Comparison of ENCODE assay signal across 9 mouse cellular contexts in the genomic region with DNA sequence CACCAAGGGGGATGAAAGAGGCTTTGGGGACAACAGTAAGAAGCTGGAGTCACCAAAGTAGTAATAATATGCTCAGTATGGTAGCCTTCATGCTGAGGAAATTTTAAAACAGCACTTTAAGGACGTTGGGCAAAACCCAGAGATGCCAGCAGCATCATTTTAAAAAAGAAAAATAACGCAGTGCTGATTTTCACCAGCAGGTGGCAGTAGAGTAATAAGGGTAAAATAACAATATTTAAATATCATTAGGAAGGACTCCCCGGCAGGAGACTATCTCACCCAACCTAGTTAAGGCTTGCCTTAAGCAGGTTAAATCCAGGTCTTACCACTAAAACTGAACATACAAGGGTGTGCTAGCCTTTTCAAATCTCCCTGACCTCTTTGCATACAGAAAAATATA.
A peak's percentile ranks its signal among the peaks of the same experiment; 100 is the strongest.
DNase-seq lines count a peak whose midpoint lies in the region; ATAC-seq and TF ChIP-seq lines count a peak whose summit lies in the region.
"Had no signal": no experiment of that assay in that cellular context is flagged by ENCODE, and none has a peak within 500 bp of the region (broad histone marks: within the 10 kb centered on the region; RNA-seq: fewer than 3 reads in every experiment).

No protein-coding gene starts in this region.

- under 1% methylated on average over 3 of the region's 3 CpGs for WGBS in thymus, adult 2 months
- 26% methylated on average over 3 of the region's 3 CpGs for WGBS in midbrain, embryonic 15.5 days

- DNase-seq in heart, postnatal 14 days, result peak; percentile 19 to 61
- DNase-seq in heart, adult 11 months, result no peak
- peak; percentile 38 for DNase-seq in thymus, adult 2 months
- no peak for DNase-seq in thymus, postnatal 36 days
- peak; percentile 47 for DNase-seq in c-Kit-positive CD71-negative TER-119-negative erythroid progenitor cells, embryonic 14.5 days (ENCODE audit: low read depth)
- peak; percentile 32 for DNase-seq in lung, postnatal 25 days (ENCODE audit: low spot score)

- H3K36me3 ChIP-seq in thymus, adult 2 months (ENCODE audit: control insufficient read depth, insufficient read depth, low read length), result no peaks in the 10 kb centered on the region
- H3K36me3 ChIP-seq in midbrain, embryonic 15.5 days (replicated peaks), result no peaks in the 10 kb centered on the region

- no peaks in the 10 kb centered on the region for H3K27me3 ChIP-seq in thymus, adult 2 months (ENCODE audit: control insufficient read depth, insufficient read depth, low read length)
- H3K27me3 ChIP-seq in midbrain, embryonic 15.5 days (replicated peaks), result no peaks in the 10 kb centered on the region

- no peak for ATAC-seq in monocyte, adult 5-6 weeks (replicated peaks; ENCODE audit: insufficient number of reproducible peaks, low FRiP score, low TSS enrichment, poor library complexity, severe bottlenecking)
- ATAC-seq in midbrain, embryonic 15.5 days (replicated peaks), result no peak

- TF ChIP-seq POLR2A in thymus, adult 2 months (IDR thresholded peaks at IDR 0.05; ENCODE audit: control insufficient read depth, extremely low read depth, insufficient read depth, low read length, poor library complexity), result no peak

- H3K4me3 ChIP-seq in thymus, adult 2 months (ENCODE audit: control insufficient read depth, insufficient read depth, low read length), result no peak overlapping the region
- H3K4me3 ChIP-seq in midbrain, embryonic 15.5 days, result no peak overlapping the region
- H3K4me3 ChIP-seq: myocyte had no signal

- no peak for TF ChIP-seq CTCF in thymus, adult 2 months (IDR thresholded peaks at IDR 0.05; ENCODE audit: borderline replicate concordance, control insufficient read depth, extremely low read depth, insufficient read depth, low read length, poor library complexity)

- intact Hi-C loops in heart, postnatal 14 days (cut with DNase I), result loop anchor here (2.0 kb wide), 1 partner anchor 400 kb away; no protein-coding TSS in a partner anchor

- no peak overlapping the region for H3K9ac ChIP-seq in midbrain, embryonic 15.5 days

- H3K27ac ChIP-seq in thymus, adult 2 months (ENCODE audit: control insufficient read depth, insufficient read depth, low read length), result no peak overlapping the region
- H3K27ac ChIP-seq in midbrain, embryonic 15.5 days, result no peak overlapping the region

- H3K9me3 ChIP-seq in midbrain, embryonic 15.5 days, result no peaks in the 10 kb centered on the region

- H3K4me2 ChIP-seq in midbrain, embryonic 15.5 days, result no peak overlapping the region

- H3K4me1 ChIP-seq in thymus, adult 2 months (replicated peaks; ENCODE audit: control insufficient read depth, insufficient read depth, low read length), result no peaks in the 10 kb centered on the region
- peaks cover 9% of the 10 kb centered on the region; the same call in 1 of the 2 replicates for H3K4me1 ChIP-seq in midbrain, embryonic 15.5 days

Comparison
In these comparisons a context has a peak if more than half of its experiments do, and no peak if none do; other contexts are left out.
1. DNase-seq: peak in heart, postnatal 14 days (2 of 2), thymus, adult 2 months (single experiment), c-Kit-positive CD71-negative TER-119-negative erythroid progenitor cells, embryonic 14.5 days (single experiment) and lung, postnatal 25 days (single experiment); none in heart, adult 11 months (single experiment) and thymus, postnatal 36 days (0 of 2).